Mouse (Mus musculus): ENCODE measurements around the gene Siah1b. TPM values are rescaled to one million over a fixed set of nuclear protein-coding genes. Genes with fewer than 3 reads are reported as not detected.

The Siah1b gene
- polyA plus RNA-seq (2012) = 1.5 and 1.9 TPM in 2 replicates

DNA sequence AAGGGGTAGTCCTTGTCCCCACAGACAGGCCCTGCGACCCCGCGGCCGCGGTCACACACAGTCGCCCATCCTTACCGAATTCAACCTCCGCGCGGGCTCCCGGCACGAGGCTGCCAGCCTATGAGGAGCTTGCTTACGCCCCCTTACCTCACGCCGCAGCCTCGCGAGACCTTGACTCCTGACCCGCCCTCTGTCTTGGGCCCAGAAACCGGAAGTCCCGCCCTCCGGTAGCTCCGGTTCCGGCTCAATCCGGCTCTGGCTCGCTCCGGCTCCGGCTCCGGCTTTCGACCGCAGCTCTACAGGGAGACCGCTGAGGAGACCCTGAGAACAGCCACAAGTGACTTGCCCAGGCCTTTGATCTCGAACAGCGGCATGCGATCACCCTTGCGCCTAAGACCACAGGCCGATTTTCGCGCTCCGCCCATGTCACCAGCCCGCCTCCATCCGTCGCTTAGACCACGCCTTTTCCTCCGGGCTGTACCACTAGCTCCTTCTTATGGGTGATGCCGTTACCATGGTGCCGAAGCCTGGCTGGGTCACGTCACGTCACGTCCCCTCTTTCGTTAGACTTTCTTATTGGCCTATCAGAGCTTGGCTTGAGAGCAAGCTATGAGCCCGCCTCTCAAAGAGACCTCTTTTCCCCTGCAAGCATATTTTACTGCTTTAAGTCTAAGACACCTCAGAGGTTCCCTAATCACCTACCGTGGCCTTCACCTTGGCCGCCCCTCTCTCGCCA, at the start of gene Siah1b:
TSS of gene Siah1b (minus strand) at position 454 of the 736 bp plus-strand sequence.
- H3K36me3 ChIP-seq (ENCODE audit: control insufficient read depth) = peaks cover 37% of the 10 kb centered on the region
- H3K27me3 ChIP-seq (ENCODE audit: control insufficient read depth) = no peaks in the 10 kb centered on the region
- TF ChIP-seq TAL1 (IDR thresholded peaks at IDR 0.05; ENCODE audit: low read length) = no peak
- no peak for TF ChIP-seq GATA1 (IDR thresholded peaks at IDR 0.05; ENCODE audit: low read length)
- peaks cover 7% of the 10 kb centered on the region for H3K9me3 ChIP-seq (ENCODE audit: control insufficient read depth, low read length)
- peak within 1 kb of the TSS; percentile 86 for H3K4me3 ChIP-seq (replicated peaks)
- H3K4me1 ChIP-seq (ENCODE audit: control insufficient read depth) = peaks cover 18% of the 10 kb centered on the region

- TF ChIP-seq TAL1 (IDR thresholded peaks at IDR 0.05; ENCODE audit: low read length) (no peak), GATA1 (IDR thresholded peaks at IDR 0.05; ENCODE audit: low read length) (no peak)
- Histone ChIP-seq H3K9me3 (ENCODE audit: control insufficient read depth, low read length) (no peaks in the 10 kb centered on the region), H3K4me3 (replicated peaks) (no peak overlapping the region), H3K4me1 (ENCODE audit: control insufficient read depth) (no peaks in the 10 kb centered on the region), H3K36me3 (ENCODE audit: control insufficient read depth) (no peaks in the 10 kb centered on the region), H3K27me3 (ENCODE audit: control insufficient read depth) (peaks cover 2% of the 10 kb centered on the region; the same call in 1 of the 2 replicates)
Measured at GRCm38 (mm10) chrX:164123942-164124341, 47.6 kb upstream of the Siah1b start.

GRCm38 (mm10) chrX:164113744-164114143, 37.5 kb upstream of the Siah1b start:
- Histone ChIP-seq H3K9me3 (ENCODE audit: control insufficient read depth, low read length) (no peaks in the 10 kb centered on the region), H3K4me3 (replicated peaks) (no peak overlapping the region), H3K36me3 (ENCODE audit: control insufficient read depth) (no peaks in the 10 kb centered on the region), H3K4me1 (ENCODE audit: control insufficient read depth) (no peaks in the 10 kb centered on the region), H3K27me3 (ENCODE audit: control insufficient read depth) (no peaks in the 10 kb centered on the region)
- TF ChIP-seq GATA1 (IDR thresholded peaks at IDR 0.05; ENCODE audit: low read length) (no peak), TAL1 (IDR thresholded peaks at IDR 0.05; ENCODE audit: low read length) (no peak)

DNA sequence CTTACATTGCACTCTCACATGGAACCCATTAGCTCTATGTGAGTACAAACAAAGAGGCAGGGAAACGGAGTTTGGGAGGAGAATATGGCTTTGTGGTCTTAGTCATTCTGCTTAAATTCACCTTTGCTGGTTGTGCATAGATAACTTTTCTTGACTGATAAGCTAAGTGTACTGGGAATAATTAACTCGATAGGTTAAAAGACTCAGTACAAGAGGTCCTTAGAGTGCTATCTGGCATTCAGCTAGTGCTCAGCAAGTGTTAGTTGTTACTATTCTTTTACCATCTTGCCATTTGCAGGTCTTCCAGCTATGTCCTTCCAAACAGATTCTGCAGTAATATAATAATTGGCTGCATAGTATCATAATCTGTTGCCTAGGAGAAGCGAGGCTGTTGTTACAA, 34.9 kb upstream of the Siah1b start:
- no peak for TF ChIP-seq TAL1 (IDR thresholded peaks at IDR 0.05; ENCODE audit: low read length)
- no peak for TF ChIP-seq GATA1 (IDR thresholded peaks at IDR 0.05; ENCODE audit: low read length)
- no peaks in the 10 kb centered on the region for H3K36me3 ChIP-seq (ENCODE audit: control insufficient read depth)

GRCm38 (mm10) chrX:164102656-164103055, 26.4 kb upstream of the Siah1b start:
- H3K4me1 ChIP-seq (ENCODE audit: control insufficient read depth) = no peaks in the 10 kb centered on the region
- TF ChIP-seq TAL1 (IDR thresholded peaks at IDR 0.05; ENCODE audit: low read length) (no peak), GATA1 (IDR thresholded peaks at IDR 0.05; ENCODE audit: low read length) (no peak)

More for the DNA sequence above, 34.9 kb upstream of the Siah1b start:
- Histone ChIP-seq H3K27me3 (ENCODE audit: control insufficient read depth) (no peaks in the 10 kb centered on the region), H3K4me3 (replicated peaks) (no peak overlapping the region), H3K9me3 (ENCODE audit: control insufficient read depth, low read length) (no peaks in the 10 kb centered on the region), H3K4me1 (ENCODE audit: control insufficient read depth) (no peaks in the 10 kb centered on the region)

DNA sequence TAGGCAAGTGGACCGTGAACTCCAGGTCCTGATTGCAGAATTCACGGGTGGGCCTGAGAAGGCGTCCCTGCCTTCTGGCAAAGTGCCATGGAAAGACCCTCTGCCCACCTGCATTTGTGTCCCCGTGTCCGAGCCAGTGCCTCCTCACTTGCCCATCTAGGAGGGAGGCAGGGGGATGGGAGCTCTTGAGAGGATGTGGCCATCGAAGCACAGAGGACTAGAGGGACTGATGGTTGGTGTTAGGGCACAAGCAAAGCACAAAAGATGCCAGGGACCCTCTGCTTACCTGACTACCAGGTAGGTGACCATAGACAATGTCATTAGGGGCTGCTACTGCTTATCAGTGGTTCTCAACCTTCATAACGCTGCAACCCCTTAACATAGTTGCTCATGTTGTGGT, 25.9 kb upstream of the Siah1b start:
- no peaks in the 10 kb centered on the region for H3K27me3 ChIP-seq (ENCODE audit: control insufficient read depth)
- no peak overlapping the region for H3K4me3 ChIP-seq (replicated peaks)
- no peak for TF ChIP-seq TAL1 (IDR thresholded peaks at IDR 0.05; ENCODE audit: low read length)
- TF ChIP-seq GATA1 (IDR thresholded peaks at IDR 0.05; ENCODE audit: low read length) = no peak

More at GRCm38 (mm10) chrX:164102656-164103055, 26.4 kb upstream of the Siah1b start:
- H3K36me3 ChIP-seq (ENCODE audit: control insufficient read depth) = no peaks in the 10 kb centered on the region
- no peaks in the 10 kb centered on the region for H3K9me3 ChIP-seq (ENCODE audit: control insufficient read depth, low read length)
- H3K4me3 ChIP-seq (replicated peaks) = no peak overlapping the region
- no peaks in the 10 kb centered on the region for H3K27me3 ChIP-seq (ENCODE audit: control insufficient read depth)

GRCm38 (mm10) chrX:164101483-164101882, 25.2 kb upstream of the Siah1b start:
- no peaks in the 10 kb centered on the region for H3K9me3 ChIP-seq (ENCODE audit: control insufficient read depth, low read length)
- no peak overlapping the region for H3K4me3 ChIP-seq (replicated peaks)
- H3K36me3 ChIP-seq (ENCODE audit: control insufficient read depth) = no peaks in the 10 kb centered on the region
- no peaks in the 10 kb centered on the region for H3K27me3 ChIP-seq (ENCODE audit: control insufficient read depth)
- no peak for TF ChIP-seq GATA1 (IDR thresholded peaks at IDR 0.05; ENCODE audit: low read length)
- TF ChIP-seq TAL1 (IDR thresholded peaks at IDR 0.05; ENCODE audit: low read length) = no peak
- H3K4me1 ChIP-seq (ENCODE audit: control insufficient read depth) = no peaks in the 10 kb centered on the region

More for the DNA sequence above, 25.9 kb upstream of the Siah1b start:
- H3K4me1 ChIP-seq (ENCODE audit: control insufficient read depth) = no peaks in the 10 kb centered on the region
- no peaks in the 10 kb centered on the region for H3K9me3 ChIP-seq (ENCODE audit: control insufficient read depth, low read length)
- no peaks in the 10 kb centered on the region for H3K36me3 ChIP-seq (ENCODE audit: control insufficient read depth)

DNA sequence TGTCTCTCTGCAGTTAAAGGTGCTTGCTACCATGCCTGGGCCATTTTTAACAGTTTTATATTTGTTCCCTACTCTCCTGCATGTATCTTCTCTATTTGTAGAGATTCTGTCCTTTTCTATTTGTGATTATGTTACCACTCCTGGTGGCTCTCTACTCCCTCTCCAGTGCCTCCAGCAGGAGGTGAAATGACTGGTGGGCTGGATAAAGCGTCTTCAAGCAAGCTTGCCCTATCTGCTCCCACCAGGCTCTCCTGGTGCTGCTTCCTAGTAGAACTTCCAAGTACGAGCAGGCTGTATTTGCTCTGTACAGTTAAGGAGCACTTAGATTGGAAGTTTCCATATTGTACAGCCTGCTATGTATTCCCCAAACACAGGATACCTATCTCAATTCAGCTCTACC, 19.5 kb upstream of the Siah1b start:
- no peak for TF ChIP-seq TAL1 (IDR thresholded peaks at IDR 0.05; ENCODE audit: low read length)
- no peak for TF ChIP-seq GATA1 (IDR thresholded peaks at IDR 0.05; ENCODE audit: low read length)
- Histone ChIP-seq H3K36me3 (ENCODE audit: control insufficient read depth) (no peaks in the 10 kb centered on the region), H3K9me3 (ENCODE audit: control insufficient read depth, low read length) (no peaks in the 10 kb centered on the region), H3K27me3 (ENCODE audit: control insufficient read depth) (no peaks in the 10 kb centered on the region), H3K4me3 (replicated peaks) (no peak overlapping the region), H3K4me1 (ENCODE audit: control insufficient read depth) (peaks cover 27% of the 10 kb centered on the region)

- H3K4me3 ChIP-seq (replicated peaks) = no peak overlapping the region
- TF ChIP-seq GATA1 (IDR thresholded peaks at IDR 0.05; ENCODE audit: low read length) (no peak), TAL1 (IDR thresholded peaks at IDR 0.05; ENCODE audit: low read length) (no peak)
Measured at GRCm38 (mm10) chrX:164093435-164093834, 17.1 kb upstream of the Siah1b start.

More at GRCm38 (mm10) chrX:164093435-164093834, 17.1 kb upstream of the Siah1b start:
- Histone ChIP-seq H3K4me1 (ENCODE audit: control insufficient read depth) (peaks cover 35% of the 10 kb centered on the region), H3K9me3 (ENCODE audit: control insufficient read depth, low read length) (no peaks in the 10 kb centered on the region), H3K36me3 (ENCODE audit: control insufficient read depth) (no peaks in the 10 kb centered on the region), H3K27me3 (ENCODE audit: control insufficient read depth) (no peaks in the 10 kb centered on the region)
